Mouse (Mus musculus): ENCODE data around the gene Polr2j.

DNA sequence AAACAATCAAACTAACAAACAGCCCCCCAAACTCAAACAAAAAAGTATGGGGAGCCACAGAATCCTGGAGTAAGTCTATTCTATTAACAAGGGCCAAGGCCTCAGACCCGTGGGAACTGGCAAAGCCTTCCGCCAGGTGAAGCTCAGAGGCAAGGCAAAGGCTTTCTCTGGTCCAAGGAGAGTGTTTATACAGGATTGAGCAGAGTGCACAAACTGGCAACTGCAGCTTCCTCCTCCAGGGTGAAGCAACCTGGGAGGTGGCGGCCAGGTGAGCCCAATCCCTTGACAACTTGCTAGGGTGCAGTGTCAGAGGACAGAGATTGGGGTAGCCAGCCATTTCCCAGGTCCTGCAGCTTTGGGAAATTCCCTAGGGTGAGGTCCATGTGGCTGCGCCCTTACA is 50.9 kb downstream of the Polr2j start:
- TF ChIP-seq TCF12 (IDR thresholded peaks at IDR 0.05; ENCODE audit: low read depth, low read length), result no peak
- TF ChIP-seq CHD1 (IDR thresholded peaks at IDR 0.05; ENCODE audit: low read depth, low read length), result no peak
- no peak for TF ChIP-seq IRF4 (IDR thresholded peaks at IDR 0.05; ENCODE audit: low read depth, low read length)
- no peak for TF ChIP-seq MAFK (IDR thresholded peaks at IDR 0.05; ENCODE audit: insufficient replicate concordance, low read length)
- TF ChIP-seq EP300 (IDR thresholded peaks at IDR 0.05; ENCODE audit: low read length), result no peak
- TF ChIP-seq POLR2A (IDR thresholded peaks at IDR 0.05; ENCODE audit: low read depth, low read length), result no peak
- no peak for TF ChIP-seq UBTF (IDR thresholded peaks at IDR 0.05; ENCODE audit: low read depth, low read length)
- TF ChIP-seq GABPA (IDR thresholded peaks at IDR 0.05; ENCODE audit: insufficient replicate concordance, low read depth, low read length), result no peak
